Mouse (Mus musculus): Measurements from ENCODE around the gene Slc38a10.

Gene Slc38a10

DNA sequence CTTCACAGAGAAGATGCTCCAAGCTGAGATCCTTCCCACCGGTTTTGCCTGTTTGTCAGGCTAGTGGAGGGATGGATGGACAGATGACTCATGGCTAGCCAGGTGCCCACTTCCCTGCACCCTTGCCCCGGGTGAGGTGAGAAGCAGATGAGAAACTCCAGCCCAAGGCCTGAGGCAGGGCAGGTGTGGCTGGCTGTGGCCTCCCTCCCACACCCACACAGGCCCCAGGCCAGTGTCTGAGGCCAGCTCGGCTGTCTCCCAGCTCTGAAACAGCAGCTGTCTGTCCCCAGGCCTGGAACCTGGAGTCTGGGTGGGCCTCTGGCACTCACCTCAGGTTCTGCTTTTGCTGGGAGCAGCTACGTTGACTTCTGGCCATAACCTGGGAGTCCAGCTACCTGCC is 24.8 kb upstream of the Slc38a10 start:
- in situ Hi-C loops (cut with MboI), result no loop called here

DNA sequence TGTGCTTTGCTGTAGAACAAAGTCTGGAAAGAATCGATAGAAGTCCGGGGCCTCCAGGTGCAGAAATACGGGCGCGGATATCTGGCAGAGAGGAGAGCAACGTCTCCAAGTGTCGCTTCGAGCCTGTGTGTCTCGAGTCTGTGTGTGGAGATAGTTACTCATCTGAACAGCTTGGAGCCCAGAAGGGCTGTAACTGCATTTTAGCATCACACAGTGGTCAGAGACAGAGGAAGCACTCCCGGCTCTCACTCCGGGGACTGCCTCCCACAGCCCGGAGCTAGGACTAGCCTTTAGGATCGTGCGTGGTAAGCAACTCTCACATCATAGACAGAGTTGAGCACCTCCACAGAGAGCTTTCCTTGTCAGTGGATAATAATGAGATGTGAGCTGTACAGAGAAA is 22.1 kb upstream of the Slc38a10 start:
- in situ Hi-C loops (cut with MboI), result no loop called here

DNA sequence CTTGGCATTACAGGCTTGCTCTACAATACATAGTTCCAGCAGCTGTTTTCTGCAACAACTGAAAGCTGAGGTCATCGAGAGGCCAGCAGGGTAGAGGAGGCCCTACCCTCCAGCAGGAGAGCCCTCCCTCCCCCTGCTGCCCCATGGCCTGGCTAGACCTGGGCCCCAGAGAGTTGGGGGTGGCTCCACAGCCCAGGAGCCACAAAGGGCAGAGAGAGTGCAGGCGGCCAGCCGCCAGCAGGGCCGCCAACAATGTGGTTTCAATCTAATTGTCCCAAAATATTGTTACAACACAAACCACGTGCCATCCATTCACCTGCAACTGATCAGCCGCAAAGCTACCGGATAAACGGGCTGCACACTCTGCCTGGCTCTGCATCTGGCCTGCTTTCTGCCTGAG is 20.0 kb upstream of the Slc38a10 start:
- in situ Hi-C loops (cut with MboI), result no loop called here

DNA sequence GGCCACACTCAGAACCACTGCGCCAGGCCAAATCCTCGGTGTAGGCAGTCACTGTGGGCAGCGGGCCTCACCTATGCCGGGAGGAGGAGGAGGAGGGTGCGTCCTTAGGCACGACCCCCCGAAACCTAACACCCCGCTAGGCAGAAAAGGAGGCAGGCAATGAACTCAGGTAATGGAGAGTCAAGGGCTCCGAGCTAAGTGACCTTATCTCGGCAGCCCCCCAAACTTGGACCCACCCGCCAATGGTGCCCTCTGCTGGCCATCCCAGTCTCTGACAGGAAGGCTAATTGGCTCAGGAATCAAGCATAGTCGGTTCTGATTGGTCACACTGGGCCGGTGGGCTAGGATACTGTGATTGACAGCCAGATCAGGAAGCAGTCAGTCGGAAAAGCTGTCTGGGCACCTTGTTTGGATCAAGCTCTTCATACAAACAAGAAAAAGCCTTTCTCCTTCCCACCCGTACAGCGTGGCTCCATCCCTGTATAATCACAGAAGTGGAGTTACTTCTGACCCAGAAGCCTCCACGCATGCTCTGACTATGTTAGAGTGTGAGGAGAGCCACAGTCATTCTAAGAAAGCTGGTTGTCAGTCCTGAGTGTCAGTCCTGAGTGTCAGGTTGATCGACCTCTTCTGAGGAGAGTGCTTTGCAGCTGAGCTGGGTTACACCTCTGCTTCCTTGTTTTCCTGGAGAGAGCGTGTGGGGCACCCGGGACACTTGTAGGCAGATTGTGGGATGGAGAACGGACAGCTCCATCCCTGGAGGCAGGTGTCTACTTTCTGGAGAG is 18.3 kb upstream of the Slc38a10 start:
- in situ Hi-C loops (cut with MboI), result no loop called here

DNA sequence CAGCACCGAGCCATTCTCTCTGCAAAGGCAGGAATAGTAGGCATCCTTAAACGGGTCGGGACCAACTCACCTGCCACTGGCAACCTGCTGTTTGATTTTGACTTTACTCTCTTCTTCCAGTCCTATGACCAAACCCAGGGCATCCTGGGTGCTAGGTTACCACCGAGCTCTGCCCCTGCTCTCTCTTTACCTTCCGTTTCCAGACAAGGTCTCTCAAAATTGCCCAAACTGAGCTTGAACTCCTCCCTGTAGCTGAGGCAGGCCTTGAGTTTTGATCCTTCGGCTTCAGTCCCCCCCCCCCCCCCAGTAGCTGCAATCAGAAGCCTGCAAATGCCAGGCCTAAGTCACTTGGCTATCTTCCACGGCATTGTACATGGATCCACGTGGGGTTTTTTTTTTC is 17.4 kb upstream of the Slc38a10 start:
- in situ Hi-C loops (cut with MboI), result no loop called here

DNA sequence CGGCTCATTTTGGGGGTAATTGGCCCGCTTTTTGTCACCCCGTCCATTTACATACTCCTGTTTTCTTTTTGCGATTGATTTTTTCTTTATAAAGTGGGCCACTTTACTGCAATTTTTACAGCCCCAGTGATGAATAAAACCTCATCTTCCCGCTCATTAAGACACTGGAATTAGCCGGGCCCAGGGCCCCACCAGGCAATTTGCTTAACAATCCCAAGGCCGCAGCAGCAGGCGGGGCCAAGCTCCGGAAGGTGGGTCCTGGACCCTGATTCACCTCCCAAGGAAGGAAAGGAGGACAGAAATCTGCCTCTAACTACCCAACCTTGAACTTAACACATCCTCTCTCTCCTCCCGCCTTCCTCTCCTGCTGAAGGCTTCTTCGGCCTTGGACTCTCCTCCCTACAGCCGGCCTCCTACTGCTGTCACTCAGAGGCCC is 16.8 kb upstream of the Slc38a10 start:
- in situ Hi-C loops (cut with MboI), result no loop called here

DNA sequence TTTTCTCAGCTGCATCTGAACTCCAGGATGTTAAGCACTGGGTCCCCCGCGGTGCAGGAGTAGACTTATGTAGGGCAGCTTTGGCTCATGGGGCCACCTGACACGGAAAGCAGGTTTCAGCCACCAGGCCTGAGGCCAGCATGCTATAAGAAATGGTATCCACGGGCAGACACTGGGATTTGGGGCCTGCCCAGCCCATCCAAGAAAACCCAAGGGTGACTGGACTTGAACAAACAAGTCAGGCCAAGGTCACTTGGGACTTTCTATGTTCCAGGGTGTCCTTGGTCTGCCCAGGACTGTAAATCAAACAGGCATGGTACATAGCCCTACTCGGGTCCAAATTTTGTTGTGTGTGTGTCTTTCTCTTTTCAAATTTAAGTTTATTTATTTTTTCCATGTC is 15.9 kb upstream of the Slc38a10 start:
- in situ Hi-C loops (cut with MboI), result no loop called here

DNA sequence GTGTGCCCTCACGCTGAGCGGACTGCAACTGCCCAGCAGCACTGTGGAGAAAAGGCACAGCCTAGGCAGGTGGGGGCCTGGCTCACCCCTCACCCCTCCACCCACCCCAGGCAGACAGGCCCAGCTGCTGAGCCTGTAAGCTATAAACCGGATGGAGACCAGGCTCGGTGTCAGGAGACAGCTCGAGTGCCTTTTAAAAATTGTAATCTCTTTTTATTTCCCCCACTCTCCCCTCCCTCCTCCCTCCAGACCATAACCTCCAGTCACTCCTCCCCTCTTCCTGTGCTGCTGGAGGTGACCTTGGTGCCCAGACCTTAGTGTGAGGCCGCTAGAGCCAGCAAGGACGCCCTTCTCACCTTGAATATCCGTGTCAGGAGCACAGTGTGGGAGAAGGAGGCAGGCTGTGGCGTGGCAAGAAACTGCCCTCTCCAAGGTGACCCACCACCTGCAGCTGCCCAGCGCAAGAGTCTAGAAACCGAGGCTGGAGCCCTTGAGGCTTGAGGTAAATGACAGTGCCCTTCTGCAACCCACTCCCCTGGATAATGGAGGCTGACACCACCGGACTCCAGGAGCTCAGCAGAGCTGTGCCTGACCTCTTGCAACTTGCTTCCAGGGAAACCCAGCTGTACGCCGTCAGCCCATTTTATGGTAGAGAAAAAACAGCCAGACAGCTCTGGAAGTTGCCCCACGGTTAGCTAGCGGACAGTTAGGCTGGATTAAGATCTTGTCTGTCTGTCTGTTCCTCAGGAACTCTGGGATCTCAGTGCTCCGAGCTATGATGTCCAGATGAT is 13.5 kb upstream of the Slc38a10 start:
- in situ Hi-C loops (cut with MboI), result no loop called here

DNA sequence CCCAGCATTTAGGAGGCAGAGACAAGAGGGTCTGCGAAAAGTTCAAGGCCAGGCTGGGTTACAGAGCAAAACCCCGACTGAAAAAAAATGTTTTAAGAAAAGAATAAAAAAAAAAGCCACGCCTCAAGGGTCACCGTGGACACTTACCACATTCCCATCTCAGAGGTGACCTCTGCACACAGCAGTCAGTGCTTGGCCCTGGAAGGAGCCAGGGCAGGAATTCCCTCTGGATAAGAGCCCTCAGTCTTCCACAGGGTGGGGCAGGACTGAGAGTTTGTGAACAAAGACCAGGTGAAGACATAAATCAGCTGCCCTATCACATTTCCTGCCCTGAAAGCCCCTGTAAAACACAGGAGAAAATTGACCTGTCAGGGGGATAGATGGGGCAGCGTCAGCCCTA is 12.9 kb upstream of the Slc38a10 start:
- in situ Hi-C loops (cut with MboI), result no loop called here

DNA sequence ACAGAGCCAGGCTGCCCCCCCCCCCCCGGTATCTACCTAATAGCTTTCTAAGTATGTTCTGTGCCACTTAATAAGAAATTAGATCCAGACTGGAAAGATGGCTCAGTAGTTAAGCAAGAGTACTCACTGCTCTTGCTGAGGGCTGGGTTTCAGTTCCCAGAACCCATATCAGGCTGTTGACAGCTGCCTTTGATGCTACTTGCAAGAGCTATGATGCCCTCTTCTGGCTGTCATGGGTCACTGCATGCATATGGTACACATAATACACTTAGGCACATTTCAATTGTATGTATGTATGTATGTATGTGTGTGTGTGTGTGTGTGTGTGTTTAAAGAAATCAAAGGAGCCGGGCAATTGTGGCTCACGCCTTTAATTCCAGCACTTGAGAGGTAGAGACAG is 12.1 kb upstream of the Slc38a10 start:
- in situ Hi-C loops (cut with MboI), result no loop called here

DNA sequence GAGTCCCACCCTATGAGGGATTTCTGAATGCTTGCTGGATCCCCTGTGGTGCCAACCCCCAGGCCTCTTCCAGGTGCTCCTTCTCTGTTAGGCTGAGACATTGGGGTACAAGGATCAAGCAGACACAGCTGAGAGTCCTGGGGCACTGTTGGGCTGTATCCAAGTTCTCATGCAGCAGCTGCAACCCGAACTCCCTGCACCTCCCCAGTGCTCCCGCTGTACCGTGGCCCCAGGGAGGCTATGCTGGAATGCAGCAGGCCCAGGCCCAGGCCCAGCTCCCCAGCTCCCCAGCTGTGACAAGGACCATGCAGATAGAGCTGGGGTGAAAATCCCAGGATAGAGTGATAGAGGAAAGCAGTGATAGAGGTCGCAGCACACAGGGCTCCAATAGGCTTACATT is 10.1 kb upstream of the Slc38a10 start:
- in situ Hi-C loops (cut with MboI), result no loop called here

DNA sequence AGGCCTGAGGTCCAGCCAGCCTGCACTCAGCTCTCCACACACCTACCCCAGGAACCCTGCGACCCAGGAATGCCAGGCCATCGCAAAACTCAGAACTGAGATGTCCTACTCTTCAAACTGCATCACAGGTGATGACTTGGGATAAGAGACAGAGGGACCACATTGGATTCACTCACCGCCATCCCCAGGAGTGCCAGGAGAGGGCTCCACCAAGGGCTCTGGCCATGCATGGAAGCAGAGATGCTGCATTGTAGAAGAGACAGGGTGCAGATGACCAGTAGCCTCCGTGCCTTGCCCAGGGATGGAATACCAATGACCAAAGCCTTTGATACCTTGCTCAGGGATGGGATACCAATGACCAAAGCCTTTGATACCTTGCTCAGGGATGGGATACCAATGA is 9.3 kb upstream of the Slc38a10 start:
- in situ Hi-C loops (cut with MboI), result no loop called here

DNA sequence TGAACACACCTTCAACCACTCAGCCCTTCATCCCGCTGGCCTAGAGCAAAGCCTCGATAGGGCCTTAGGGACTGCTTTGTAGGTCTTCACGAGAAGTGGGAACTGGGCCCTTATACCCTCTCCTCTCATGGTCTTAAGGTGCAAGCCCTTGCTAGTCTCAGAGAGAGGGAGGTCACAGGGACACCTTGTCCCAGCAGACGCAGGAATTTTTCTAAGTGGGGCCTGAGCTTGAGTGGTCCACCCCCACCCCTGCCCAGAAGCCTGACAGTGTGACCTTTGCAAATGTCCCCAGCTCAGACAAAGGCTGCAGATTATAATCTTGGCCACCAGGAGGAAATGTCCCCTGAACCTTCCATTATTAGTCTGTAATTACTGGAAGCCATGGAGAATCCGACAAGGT is 8.5 kb upstream of the Slc38a10 start:
- in situ Hi-C loops (cut with MboI), result no loop called here

DNA sequence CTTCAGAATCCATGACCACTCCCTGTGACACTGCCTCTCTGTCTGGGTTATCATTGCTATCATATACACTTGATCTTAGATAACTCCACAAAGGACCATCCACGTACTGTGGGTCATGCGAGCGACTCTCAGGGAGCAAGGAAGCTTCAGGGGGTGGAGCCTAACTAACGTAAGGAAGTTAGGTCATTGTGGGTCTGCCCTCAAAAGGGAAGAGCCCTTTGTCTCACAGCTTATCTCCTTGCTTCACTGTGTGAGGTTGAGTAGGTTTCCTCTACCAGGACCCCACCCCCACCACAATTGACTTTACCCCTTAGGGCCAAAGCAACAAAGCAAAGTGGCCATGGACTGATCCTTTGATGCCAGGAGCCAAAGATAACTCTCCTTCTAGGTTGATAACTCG is 7.7 kb upstream of the Slc38a10 start:
- in situ Hi-C loops (cut with MboI), result no loop called here

DNA sequence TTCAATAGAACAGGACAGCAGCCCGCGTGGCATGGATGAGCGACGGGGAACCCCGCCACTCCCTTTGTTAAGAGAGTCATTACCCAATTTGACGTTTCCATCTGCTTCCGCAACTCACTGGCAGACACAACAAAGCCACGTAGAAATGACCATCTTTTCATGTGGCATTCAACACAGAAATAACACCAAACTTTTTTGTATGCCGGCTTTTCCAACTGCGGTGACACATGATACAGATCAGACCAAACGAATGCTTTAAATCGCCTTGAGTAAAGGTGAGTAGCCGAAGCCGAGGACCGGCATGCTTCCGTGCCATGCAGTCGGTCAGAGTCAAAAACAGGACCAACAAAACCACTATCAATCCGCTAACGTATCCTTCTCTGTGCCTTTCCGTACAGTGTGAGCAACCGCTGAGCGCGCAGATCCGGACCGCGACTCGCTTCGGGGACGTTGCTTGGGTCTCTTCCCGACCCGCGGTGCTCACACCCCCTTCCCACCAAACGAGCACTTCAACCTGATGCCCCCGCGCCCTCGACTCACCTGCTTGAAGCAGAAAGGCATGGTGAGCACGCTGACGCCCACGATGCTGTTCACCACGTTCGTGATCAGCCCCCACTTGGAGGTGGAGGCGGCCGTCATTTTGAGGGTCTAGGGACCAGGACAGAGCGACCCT is 570 bp downstream of the Slc38a10 start:
- in situ Hi-C loops (cut with MboI), result no loop called here

DNA sequence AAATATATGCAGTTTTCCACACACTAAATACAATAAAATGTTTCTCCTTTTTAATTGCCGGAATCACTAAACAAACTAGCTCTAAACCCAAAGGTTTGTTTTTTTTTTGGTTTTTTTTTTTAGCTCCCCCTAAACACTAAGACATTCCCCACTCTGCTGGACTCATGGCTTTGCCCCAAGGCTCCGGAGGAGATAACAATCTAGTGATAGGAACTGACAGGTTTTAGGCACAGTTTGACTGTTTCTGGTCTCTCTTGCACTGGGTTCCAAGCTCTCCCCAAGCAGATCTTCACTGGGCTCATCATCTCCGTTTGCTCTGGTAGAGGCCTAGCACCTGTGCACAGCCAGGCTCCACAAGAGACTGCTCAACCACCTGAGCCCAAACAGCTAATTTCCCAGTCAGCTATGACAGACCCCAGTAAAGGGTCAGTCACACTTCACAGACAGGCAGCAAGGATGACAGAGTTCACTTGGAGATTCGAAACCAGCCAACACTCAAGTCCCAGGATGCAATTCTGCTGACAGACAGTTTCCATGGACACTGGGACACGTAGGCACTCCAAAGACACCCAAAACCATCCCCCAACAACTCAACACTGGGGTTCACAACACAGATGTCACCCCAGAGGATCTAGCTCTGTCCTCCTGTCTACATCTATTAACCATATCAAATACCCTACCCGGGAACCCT is 1.5 kb downstream of the Slc38a10 start:
- in situ Hi-C loops (cut with MboI), result no loop called here

DNA sequence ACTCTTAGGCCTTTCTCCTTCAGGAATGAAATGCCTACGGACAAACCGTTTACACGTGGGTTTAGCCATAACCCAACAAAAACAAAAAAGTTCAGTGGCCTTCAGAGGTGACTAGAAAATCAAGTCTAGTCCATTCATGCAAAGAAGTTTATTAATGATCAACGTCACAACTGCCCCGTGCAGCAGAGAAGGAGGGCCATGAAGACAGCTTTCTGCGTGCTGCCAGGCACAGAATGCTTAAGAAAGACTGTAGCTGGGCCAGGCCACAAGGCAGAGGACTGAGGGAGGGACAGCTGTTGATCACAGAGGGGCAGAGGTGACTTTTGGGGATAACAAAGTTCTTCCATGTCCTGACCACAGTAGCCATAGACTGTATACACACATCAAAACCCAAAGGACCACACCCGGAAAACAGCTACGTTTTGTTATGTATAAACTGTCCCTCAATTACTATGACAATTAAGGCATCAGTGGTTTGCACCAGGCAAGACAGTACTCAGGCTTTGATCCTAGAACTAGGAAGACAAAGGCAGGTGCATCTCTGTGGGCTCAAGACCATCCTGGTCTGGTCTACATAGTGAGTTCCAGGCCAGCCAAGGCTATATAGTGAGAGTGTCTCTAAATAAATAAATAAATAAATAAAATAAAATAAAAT is 2.8 kb downstream of the Slc38a10 start:
- in situ Hi-C loops (cut with MboI), result no loop called here

DNA sequence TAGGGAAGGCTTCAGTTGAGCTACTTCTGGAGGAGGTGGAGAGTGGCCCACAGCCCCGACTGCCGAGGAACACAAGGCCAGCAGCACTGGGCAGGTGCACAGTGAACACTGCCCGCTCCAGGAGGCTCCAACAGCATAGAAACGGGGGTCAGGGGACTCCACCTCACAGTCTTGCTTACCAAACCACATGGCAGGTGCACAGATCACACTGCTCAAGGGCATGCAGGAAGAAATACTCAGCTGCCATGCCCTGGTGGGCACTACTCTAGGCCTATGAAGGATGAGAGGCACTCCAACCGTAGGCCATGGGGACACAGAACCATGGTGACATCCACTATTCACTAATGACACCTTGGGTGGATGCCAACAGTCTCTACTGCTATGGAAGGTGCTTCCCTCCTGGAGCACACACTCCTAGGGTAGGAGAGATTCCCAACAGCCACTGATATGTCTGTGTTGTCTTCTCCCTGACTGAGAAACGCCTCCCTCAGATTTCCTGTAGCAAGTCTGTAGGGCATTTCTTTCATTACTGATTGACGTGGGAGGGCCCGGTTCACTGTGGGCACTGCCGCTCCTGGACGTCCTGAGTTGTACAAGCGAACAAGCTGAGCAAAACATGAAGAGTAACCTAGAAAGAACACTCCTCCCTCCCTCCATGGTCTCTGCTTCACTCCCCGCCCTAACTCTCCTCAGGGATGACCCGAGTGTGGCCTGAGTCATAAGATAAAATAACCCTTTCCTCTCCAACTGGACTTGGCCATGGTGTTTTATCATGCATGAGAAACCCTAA is 7.2 kb downstream of the Slc38a10 start:
- in situ Hi-C loops (cut with MboI), result no loop called here

DNA sequence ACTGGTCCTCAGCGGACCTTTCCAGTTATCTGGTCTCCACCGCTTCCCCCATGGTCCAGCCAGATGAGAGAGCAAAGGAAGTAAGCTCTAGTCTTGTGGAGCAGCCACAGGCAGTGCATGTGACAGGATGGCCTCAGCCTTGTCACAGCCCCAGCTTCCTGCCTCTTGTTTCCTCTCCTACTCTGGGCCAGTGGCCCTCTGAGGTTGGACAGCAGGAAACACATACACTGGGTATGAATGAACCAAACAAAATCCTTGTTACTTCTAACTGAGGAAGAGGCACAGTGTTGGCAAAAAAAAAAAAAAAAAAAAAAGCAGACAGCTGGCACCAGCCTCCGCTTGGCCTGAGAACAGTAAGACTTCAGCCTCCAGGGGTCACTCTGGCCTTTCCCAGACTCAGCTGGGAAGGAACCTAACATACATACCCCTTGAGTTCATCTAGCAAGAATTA is 8.5 kb downstream of the Slc38a10 start:
- in situ Hi-C loops (cut with MboI), result no loop called here

DNA sequence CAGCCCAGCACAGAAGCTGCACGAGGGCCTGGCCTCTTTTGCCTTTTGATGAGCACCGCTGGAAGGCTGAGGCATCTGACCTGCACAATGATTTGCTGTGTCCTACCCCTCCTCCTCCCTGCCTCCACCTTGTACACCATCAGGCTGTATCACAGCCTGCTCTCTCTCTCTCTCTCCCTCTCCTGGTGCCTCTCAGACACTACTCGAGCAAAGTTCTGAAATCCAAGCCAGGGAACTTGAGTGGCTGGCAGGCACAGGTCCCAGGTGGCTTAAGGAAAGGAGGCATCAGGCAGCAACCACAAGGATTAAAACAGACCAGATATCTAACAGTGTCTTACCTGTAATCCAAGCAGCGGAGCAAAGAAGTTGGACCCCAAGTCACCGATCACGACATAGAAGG is 10.9 kb downstream of the Slc38a10 start:
- in situ Hi-C loops (cut with MboI), result no loop called here

DNA sequence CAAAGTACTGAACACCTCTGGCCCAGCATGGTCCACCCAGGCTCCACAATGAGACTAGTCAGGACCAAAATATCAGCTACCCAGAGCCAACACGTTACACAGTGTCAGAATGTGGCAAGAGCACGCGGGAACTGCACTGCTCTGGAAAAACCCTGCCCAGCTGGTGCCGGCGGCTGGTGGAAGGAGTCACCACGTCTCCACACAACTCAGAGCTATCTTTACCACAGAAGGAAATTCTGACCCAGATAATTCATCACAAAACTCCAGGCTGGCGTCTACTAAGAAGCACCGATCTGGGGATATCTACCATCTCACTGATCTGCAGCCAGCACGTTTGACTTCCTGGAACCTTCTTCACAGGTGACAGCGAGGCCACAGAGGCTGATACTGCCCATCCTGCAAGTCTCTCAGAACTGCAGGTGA is 11.8 kb downstream of the Slc38a10 start:
- in situ Hi-C loops (cut with MboI), result no loop called here

All from mature B cell (primary cell).